Mouse (Mus musculus) common myeloid progenitor, adult 5-6 weeks (primary cell): Measurements from ENCODE around the gene Elp6. TPM values are rescaled to one million over a fixed set of nuclear protein-coding genes. Genes with fewer than 3 reads are reported as not detected.

ENCODE experiments used
- ATAC-seq: replicated peaks from 2 replicates; pipeline ENCODE4 v1.8.0; 2016; ENCODE audit warnings: low read depth, mild to moderate bottlenecking, moderate TSS enrichment, inconsistent platforms; ENCODE audit not compliant: poor library complexity, severe bottlenecking
- total RNA-seq: library from RNA; stranded (forward); fragments of 200-1000, 187-1606 nt; gene quantifications from 2 replicates; pipeline ENCODE4 v1.2.3, GENCODE M21; 2017

Gene Elp6
- total RNA-seq, 1 experiment from 2014 or later = 3.8 TPM

DNA sequence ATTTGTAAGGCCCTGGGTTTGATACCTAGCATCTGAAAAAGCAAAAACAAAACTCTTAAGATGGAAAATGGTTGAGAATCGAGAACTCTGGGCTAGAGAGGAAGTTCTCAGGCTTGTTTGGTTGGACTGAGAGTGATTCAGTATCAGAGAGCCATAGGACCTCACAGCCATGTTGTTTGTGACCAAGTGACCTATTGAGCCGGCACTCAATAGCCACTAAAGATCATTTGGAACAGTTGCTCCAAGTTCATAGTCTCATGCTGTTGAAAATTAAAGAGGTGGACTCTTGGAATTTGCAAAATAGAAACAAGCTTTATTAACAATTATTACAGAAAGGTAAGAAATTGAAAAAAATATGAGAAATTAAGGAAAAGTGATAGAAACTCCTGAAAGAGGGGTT, 46.4 kb downstream of the Elp6 start:
- no peak for ATAC-seq

GRCm38 (mm10) chr9:110351932-110352632, 47.1 kb downstream of the Elp6 start:
- peak; percentile 67 for ATAC-seq

DNA sequence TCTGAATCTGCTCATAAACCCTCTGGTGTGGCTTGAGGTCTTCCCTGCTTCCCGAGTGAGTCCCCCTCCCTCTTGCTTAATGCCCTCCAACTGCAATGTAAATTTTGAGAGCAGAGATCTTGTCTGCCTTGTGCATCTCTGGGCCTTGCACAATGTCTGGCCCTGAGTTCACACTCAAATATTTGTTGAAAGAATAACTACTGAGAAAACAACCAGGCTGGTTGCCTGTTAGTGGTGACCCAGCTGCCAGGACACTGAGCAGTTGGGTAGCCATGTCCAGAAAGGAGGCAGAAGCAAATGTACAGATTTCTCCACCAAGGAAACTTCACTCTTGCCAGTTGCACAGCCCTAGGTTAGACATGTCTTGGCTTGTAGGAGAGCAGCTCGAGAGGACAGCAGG, 53.4 kb downstream of the Elp6 start:
- no peak for ATAC-seq

GRCm38 (mm10) chr9:110361299-110361698, 56.3 kb downstream of the Elp6 start:
- ATAC-seq = no peak

GRCm38 (mm10) chr9:110362337-110362736, 57.4 kb downstream of the Elp6 start:
- no peak for ATAC-seq

- ATAC-seq = peak; percentile 54
Measured at GRCm38 (mm10) chr9:110366746-110367145, 61.8 kb downstream of the Elp6 start.

DNA sequence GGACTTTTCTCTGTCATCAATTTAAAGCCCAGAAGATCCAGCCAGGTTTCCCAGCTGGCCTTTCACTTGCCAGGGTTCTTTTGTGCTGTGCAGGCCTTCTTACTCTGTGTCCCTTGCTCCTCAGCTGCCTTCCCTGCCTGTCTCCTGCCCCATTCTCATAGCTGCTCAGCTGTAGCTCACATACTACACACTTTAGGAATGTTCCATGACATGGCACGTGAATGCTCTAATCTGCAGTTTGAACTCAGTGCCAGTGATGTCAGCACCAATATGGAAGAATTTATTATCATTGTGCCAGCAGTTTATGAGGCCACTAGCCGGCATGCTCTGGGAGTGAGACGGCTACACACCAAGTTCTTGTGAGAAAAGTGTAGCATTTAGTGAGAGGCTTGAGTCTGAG, 64.9 kb downstream of the Elp6 start:
- ATAC-seq = no peak

Other genes with a start within 250 kb of the Elp6 start
- gene Smarcc1, start 187.5 kb upstream of the Elp6 start, total RNA-seq = 110 and 146 TPM in 2 replicates
- 56.8 and 59.2 TPM in 2 replicates for gene Dhx30, start 187.3 kb upstream of the Elp6 start, total RNA-seq
- gene Cspg5, start 61.4 kb upstream of the Elp6 start, total RNA-seq = 0.58 and 1.6 TPM in 2 replicates
- 23.6 and 27.4 TPM in 2 replicates for gene Scap, start 28.1 kb downstream of the Elp6 start, total RNA-seq
- gene Ptpn23, start 103.0 kb downstream of the Elp6 start, total RNA-seq = 3.7 TPM in 2 replicates
- 114 and 131 TPM in 2 replicates for gene Ngp, start 114.6 kb downstream of the Elp6 start, total RNA-seq
- 8.7 and 10.1 TPM in 2 replicates for gene Klhl18, start 171.5 kb downstream of the Elp6 start, total RNA-seq
- 2.1 and 2.2 TPM in 2 replicates for gene Kif9, start 171.8 kb downstream of the Elp6 start, total RNA-seq
- 181 and 254 TPM in 2 replicates for gene Setd2, start 227.4 kb downstream of the Elp6 start, total RNA-seq